Mouse (Mus musculus) cerebellum, adult 11 months (tissue): ENCODE data around the gene Polr2c.
"Not testable (repeated sequence)": the region's sequence is repeated elsewhere in the genome, so short reads cannot be mapped to it uniquely, and the experiment has no call there.

Source experiments
- DNase-seq: peaks from one replicate; pipeline ENCODE4 v3.0.0; 2022

Polr2c gene

DNA sequence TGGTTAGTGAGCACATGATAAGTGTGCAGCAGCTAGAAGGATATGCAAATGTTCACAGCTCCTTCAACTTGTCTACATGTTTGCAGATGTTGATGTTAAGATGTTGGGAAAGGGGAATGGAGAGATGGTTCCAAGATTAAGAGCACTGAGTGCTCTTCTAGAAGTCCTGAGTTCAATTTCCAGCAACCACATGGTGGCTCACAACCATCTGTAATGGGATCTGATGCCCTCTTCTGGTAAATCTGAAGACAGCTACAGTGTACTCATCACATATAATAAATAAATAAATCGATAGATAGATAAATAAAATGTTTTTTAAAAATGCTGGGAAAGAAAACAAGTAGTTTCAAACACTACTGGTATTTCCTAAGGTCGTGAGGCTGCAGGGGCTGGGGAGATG lies 16.1 kb upstream of the Polr2c start:
- DNase-seq, result no peak

DNA sequence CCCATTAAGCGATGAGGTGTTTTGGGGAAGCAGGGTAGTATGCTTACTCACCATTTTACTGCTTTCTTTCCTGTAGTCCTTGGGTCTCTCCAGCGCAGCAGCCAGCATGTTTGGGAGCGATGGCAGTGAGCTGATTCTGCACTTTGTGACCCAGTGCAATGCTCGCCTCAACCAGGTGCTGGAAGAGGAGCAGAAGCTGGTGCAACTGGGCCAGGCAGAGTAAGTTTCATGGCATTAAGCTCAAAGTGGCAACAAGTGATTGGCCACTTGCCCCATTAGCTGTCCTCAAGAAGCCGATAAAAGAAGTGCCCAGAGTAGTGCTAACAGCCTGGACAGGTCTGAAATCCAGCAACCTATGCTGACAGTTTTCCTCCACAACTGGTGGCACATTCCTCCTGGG lies 7.2 kb upstream of the Polr2c start:
- DNase-seq, result no peak

DNA sequence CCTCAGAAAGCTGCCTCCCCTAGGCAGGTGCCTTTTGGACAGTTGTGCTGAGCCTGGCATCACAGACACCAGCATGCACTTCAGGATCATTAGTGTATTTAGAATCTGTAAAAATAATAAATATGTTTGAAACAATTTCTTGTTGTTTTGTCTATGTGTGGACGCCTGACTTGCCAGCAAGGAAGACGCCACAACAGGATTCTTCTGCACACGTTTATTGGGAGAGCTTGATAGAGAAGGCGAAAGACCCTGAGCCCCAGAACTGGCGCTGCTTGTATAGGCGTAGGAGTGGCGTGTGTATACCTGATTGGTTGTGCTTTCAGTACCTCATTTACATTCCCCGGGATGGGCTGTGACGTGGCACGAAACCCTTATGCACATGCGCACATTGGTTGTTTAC lies 2.5 kb upstream of the Polr2c start:
- DNase-seq, result not testable (repeated sequence)

DNA sequence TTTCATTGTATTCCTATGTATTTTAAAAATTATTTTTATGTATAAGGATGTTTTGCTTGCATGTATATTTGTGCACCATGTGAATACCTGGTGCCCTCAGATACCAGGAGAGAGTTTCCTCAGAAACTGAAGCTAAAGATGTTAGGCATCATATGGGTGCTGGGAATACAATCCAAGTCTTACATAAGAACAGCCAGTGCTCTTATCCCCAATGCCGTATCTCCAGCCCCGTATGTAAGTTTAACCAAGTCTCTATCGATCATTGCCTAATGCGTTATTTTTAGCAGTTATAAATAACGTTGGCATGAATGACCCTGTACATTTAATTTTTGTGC lies 272 bp upstream of the Polr2c start:
- DNase-seq, result no peak

DNA sequence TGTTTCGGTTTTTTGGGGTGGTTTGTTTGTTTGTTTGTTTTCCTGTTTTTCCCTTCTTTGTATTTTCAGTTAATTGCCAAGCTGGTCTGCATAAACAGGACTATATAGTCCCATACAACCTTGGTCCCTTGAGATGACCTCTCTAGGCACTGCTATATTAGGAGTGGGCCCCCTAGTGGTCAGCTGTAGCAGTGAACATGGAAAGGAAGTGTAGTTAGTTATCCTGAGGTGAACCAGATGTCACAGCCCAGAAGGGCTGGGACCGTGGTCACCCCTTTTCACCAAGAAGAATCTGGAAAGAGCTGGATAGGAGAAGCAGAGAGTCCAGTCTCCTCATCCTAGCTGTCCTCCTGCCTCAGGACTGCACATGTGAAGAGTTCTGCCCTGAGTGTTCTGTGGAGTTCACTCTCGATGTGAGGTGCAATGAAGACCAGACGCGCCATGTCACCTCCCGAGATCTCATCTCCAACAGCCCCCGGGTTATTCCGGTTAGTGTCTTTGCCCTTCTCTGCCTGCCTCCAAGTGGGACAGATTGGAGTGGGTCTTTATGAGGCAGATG lies 4.2 kb downstream of the Polr2c start:
- DNase-seq, result no peak

DNA sequence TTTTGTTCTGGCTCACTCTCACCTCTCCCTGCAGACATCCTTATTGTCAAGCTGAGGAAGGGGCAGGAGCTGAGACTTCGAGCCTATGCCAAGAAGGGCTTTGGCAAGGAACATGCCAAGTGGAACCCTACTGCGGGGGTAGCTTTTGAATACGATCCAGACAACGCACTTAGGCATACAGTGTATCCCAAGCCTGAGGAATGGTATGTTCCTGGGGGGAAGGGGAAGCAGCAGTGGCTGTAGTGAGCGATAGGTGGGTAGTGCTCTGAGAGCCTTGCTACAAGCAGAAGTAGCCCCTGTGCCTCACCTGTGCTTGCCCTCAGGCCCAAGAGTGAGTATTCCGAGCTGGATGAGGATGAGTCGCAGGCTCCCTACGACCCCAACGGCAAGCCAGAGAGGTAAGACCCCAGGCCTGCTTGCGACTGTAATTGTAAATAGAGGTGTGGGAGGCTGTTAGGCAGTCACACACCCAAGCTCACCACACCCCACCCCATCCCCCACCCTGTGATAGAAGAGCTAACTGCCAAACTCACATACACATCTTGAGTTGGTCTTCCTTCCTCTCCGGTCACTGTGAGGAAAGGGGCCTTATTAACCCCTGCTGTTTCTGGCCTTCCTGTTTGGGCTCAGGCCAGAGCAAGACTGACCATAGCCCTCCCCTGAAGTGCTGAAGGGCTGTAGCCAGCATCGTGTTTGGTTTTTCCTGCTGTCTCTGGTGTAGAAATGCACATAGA lies 5.4 kb downstream of the Polr2c start:
- no peak for DNase-seq

DNA sequence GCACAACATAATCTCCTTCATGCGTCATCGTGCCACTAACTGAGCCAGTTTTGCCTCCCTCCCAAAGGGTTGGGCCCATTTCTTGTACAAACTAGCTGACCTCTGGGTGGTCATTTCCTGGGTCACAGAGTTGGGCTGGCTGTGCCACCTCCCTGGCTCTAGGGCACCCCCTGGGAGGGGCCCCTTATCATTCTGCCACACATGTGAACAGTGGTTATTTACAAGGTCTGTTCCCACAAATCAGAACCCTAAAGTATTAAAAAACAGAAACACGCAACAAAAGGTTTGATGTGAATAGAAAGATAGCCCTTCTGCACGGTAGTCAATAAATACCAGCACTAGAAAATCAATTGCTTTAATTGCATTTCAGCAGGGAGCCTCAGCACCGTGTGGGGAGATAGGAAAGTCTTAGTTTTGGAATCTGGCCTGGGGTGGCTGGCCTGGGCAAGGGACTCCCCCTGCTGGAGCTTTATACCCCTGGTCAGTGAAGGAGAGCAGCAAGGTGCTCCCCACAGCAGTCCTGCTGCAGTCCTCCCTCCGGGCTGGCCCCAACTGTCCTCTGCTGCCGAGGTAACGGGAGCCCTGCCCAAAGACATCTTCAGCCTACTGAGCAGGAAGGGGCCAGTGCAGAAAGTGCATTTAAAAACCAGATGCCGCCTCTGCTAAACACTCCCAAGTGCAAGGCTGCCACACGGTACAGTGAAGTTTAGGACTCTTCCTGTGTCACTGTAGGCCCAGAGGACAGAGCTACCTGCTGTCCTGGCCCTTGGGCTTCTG lies 6.8 kb downstream of the Polr2c start:
- DNase-seq, result no peak

DNA sequence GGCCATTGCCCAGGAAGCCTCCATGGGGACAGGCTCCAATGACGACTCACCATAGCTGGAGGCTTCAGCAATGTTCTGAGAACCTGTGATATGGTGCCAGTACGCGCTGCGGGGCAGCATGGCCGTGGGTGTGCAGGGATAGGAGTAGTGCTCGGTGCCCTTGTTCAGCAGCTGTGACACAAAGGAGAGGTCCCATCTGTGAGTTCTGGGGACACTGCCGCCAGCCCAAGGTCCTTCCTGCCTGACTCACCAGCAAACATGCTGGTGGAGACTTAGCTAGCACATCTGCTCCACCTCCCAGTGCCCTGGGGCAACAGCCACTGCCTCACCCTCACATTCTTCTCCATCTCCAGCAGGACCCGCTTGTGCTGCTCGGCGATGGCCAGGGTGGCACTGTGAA lies 8.0 kb downstream of the Polr2c start:
- DNase-seq, result no peak

DNA sequence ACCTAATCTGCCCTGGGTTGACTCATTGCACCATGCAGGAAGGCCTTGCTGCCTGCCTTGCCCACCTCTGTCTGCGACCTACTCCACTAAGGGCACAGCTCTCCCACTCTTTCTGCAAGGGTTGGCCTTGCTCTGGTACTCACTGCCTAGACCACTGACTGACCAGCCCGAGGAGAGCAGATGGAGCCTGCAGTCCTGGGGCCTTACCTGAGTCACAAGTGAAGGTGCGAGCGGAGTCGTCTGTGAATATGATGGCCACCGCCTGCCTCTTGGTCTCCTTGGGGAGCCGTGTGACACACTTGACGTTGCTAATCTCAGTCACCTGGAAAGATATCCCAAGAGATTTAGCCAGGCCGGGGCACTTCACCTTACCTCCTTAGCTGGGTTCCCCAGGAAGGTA lies 9.7 kb downstream of the Polr2c start:
- DNase-seq, result no peak

DNA sequence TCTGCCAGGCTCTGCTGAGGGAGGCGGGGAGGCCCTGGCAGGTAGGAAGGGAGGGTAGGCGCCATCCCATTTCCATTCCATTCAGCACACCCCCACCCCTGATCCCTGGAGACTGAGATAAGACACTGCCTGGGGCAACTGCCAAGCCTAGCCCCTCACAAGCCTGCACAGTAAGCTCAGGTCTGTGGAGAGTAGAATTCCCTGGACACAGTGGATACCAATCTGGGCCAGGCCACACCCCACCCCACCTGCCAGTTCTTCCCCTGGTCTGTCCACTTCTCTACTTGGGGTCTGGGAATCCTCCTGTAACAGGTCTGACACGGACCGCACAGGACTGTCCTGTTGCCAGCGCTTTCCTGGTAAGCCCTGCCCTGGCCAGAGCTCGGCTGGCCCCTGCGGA lies 11.9 kb downstream of the Polr2c start:
- no peak for DNase-seq

DNA sequence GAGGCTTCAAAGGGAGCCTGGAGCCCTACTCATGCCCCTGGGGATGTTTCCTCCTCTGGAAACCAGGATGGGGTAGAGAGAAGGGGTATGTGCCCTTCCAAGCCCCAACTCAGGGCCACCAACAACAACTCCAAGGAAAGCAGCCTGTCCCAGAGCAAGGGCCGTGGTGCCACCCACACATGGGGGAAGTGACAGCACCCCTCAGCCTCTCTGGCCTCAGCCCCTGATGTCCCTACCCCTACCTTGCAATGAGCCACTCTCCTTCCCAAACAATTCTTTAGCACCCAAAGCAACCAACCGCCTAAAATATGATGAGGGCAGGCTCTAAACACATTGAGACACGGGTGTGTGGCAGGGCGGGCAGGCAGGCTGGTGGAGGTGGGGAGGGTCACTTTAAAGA lies 12.8 kb downstream of the Polr2c start:
- no peak for DNase-seq

DNA sequence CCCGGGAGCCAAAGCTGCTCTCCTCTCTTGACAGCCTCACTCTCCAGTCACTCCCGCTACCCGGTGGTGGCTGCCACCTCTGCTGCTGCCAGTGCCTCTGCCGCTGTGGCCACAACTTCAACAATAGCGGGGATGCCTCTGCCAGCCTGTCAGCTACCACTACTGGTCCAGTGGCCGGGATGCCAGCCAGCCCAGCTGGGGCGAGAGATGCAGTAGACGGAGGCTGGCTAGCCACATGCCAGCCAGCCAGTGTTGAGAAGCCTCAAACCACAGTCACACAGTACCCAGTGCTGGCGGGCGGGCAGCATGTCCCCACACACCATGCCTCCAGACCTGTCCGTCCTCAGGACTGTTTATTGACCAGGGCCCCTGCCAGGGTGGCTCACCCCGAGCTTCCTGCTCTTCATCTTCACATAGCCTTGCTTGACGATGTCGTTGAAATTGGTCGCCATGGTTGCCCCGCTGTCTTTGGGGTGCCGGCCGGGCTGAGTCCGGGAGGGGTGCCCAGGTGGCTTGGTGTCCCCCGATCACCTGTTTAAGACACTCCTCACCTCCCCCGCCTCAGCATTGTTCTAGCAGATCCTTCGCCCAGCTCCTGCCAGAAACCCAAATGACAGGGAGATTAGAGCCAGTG lies 13.3 kb downstream of the Polr2c start:
- DNase-seq, result no peak

DNA sequence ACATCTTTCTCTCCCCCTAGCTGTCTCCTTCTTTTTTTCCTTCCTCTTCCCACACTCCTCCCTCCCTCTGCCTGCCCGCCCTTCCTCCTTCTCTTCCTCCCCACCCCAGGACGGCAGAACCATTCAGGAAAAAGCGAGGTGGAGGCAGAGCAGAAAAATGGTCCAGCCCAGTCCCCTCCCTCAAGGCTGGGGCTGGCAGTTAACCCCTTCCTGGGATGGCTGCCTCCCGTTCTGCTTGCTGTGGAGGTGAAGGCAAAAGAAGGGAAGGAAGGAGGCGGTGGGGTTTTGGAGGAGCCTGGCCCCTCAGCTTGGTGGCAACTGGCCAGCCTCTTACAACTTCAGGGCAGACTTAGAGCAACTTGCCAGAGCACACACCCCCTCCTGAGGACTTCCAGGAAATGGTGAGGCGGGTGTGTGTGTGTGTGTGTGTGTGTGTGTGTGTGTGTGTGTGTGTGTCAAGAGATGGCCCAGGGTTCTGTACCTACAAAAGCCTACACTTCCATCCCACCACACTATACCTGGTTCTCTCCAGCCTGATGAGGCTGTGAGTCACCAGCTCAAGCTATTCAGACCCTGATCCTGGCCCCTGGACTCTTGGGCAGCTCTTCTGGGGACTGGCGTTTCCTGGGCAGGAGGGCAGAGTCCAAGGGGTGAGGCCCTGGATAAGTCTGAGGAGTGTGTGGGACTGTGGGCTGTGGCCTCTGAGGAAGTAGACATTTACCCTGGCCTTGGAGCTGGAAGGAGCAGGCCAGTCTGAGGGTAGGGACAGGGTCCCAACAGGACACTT lies 14.1 kb downstream of the Polr2c start:
- no peak for DNase-seq

DNA sequence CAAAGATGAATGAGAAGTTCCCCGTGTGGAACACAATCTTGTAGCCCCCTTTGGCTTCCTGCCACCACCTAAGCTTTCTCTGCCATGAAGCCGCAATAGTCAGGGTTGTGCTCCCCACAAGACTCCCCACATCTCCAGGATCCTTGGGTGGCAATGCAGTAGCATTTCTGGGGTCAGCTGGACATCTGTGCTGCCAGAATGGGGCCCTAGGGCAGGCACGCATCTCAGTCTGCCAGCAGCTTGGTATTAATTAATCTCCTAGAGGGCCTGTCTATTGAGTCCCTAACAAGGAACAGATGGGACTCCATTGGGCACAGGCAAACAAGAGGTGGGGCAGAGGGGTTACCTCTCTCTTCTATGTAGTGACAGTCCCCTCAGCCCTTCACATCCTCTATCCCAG lies 14.9 kb downstream of the Polr2c start:
- no peak for DNase-seq

DNA sequence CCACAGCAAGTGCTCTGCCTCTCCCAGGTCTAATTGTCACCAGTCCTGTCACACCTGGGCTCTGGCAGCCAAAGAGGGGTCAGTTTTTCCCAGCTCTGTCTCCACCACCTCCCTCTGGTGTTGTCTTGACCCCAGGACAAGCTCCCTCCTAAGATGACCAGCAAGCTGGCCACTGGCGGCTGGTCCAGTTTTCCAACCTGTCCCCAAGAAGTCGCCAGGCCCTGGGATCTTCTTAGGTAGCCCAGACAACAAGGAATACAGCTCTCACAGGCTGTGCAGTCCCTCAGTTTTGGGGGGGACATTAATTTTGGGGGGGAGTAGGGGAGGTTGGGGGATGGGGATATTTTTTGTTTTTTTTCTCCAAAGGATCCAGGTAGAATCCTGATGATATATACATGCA lies 15.3 kb downstream of the Polr2c start:
- DNase-seq, result no peak

DNA sequence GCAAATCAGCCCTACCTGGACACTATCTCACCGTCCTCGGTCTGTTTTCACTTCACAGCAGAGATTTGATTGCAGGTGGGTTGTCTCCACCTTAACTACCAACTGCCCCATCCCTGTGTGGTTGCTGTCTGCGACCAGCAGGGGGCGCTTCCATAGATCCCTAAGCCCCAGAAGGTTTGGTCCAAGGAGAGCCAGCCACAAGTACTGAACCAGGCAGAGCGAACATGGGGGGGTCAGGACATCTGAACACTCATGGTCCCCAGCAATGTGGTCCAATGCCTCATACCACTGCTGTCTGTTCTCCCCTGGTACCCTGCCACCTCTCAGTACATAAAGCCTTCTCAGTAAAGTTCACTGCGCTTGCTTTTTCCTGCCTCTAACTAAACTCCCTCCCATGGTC lies 17.1 kb downstream of the Polr2c start:
- DNase-seq, result peak; percentile 56

DNA sequence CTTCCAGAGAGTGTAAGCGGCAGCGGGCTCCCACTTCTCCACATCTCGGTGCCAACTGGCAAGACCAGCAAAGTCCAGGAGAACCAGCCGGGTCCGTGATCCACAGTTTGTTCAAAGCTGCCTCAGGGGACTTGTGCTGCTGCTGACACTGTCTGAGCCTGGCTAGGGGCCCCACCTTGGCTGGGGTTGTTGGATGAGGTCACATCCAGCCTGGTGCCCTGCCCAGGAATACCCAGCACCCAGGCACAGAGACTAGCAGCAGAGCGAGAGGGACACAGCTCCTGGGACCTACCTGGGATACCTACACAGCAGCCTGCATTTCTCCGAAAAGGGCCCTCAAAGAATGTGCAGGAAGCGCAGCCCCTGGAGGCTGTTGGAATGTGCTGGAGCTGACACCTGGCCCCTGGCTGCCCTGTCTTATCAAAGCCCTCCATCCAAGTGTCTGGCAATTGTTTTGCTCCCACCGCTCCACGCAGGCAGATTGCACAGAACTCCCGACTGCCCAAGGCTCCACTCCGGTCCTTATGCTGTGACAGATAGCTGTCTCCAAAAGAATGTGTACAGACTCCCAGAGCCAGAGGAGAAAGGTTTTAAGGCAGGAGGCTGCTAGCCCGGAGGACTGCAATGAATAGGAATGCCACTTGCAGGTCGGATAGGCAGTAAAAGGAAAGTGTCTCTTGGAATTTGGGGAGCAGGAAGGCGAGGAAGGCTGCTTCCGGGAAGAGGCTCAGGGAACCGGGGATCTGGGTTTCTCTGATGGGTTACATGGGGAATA lies 18.0 kb downstream of the Polr2c start:
- no peak for DNase-seq

DNA sequence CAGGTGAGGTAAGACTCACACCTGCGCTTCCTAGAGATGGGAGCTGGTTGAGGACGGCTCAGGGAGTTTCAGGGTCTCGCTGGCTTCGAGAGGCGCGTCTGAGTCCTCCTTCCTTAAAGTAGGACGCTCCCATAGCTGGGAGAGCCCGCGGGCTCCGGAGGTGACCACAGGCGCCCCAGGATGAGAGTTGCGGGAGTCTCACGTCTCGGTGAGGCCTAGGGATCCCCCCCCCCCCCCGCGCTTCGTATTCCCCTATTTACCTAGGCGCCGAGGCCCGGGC lies 18.6 kb downstream of the Polr2c start:
- no peak for DNase-seq

DNA sequence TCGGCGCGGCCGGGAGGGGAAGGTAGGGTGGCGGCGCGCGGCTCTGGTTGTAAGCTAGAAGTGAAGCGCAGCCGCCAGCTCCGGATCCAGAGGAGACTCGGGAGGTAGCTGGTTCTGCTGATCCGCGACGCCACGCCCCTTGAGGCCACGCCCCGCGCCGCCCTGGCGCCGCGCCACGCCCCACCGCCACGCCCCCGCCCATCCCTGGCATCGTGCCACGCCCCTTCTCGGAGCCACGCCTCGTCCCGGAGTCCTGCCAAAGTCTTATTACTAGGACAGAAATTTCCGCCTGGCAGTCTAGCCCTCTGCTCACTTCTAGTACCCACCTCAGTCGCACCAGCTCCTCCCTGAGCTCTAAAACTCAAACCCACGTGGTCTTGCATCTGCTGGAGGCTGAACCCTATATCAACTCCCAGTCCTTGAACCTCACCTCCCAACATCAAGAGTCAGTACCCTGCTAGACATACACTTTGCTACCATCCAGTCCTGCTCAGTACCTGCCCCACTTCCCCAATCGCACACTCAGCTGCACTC lies 19.0 kb downstream of the Polr2c start, which contains the start of gene Dok4:
Gene Dok4, minus strand, starts transcription at position 134 of the 534 bp plus-strand sequence.
- DNase-seq, result peak; percentile 53

DNA sequence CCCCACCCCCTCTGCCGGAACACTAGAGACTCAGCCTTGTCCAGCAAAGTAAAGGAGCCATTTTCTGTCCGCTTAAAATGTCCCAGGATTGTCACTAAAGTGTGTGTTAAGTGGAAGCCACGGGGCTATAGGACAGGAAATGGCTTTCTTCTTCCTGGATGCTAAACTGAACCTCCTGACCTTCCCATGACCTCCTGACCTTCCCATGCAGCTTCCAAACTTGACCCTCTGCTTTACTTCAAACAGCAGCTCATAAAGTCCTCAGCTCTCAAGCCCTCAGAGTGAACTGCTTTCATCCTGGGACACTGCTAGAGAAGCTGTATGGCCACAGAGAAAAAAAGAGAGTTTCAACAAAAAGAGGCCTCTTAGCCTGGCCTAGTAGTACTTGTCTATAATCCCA lies 19.6 kb downstream of the Polr2c start:
- no peak for DNase-seq

DNA sequence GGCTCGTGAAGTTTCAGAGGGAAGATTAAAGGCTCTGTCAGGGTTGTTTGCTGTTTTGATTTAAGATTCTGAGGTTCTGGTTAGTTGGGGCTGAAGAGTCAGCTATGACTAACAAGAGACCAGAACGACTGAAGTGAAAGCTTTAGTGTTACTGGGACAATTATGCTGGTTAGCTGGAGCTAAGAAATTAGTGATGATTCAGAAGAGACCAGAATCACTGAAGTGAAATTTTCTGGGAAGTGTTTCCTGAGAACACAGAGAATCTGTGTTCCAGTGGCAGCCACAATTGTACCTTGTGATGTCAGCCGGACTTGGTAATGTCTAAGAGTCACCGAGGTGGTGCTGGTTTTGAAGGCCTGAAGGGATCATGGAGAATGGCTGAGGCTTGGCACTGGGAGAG lies 23.5 kb downstream of the Polr2c start:
- no peak for DNase-seq

DNA sequence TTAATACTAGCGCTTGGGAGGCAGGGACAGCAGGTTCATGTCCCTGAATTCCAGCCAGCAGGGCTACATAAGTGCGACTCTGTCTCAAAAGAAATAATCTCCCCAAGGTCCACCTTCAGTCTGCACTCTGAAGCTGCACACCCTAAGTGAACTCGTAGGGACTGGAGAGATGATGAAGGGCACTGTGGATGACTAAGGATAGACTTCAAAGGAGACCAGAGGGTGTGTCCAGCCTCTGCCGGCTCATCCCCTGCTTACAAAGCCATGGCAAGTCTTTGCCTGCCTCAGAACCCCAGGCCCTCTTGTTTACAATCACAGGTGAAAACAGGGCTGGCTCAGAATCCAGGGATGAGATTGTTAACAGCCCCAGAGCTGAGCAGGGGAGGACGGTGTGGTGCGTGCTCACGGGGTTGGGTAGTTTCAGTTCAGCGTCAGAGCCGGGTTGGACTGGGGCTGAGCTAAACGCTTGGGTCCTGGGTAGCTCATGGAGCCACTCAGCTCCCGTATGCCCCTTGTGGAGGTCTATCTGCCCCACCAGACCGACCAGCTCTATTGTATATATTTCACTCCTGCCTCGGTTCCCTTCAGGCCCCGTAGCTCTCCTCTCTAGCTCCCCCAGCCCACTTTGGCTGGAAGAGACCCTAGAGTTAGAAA lies 31.3 kb downstream of the Polr2c start:
- DNase-seq, result no peak
